Mouse (Mus musculus) urinary bladder, postnatal 10 days (tissue): ENCODE results near the gene 6430628N08Rik.

ENCODE experiments used
- DNase-seq: peaks from one replicate; pipeline ENCODE4 v3.0.0; 2022; ENCODE audit warnings: low spot score

The 6430628N08Rik gene

DNA sequence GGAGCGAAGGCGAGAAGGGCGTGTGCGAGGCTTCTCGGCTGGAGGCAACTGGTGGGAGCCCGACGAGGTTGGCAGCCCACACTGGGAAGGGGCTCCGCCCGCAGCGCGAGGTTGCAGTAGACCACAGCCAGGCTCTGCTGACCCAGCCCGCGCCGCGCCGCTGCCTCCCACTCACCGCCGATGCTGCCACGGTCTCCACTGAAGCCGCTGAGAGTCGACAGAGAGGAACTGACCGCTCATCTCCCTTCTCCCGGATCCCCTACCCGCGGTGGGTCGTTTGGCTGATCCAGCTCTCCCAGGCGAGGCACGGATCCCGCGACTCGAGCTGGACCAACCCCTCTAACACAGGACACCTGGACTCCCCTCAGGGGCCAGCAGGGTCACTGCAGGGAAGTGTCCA lies at the start of gene 6430628N08Rik:
6430628N08Rik (plus strand) TSS at position 113 of the 400 bp plus-strand sequence.
- DNase-seq = no peak

GRCm38 (mm10) chr4:115840842-115841241 lies 49.6 kb upstream of the 6430628N08Rik start:
- no peak for DNase-seq

- DNase-seq = no peak
Observed at GRCm38 (mm10) chr4:115846656-115847055, 43.8 kb upstream of the 6430628N08Rik start.

DNA sequence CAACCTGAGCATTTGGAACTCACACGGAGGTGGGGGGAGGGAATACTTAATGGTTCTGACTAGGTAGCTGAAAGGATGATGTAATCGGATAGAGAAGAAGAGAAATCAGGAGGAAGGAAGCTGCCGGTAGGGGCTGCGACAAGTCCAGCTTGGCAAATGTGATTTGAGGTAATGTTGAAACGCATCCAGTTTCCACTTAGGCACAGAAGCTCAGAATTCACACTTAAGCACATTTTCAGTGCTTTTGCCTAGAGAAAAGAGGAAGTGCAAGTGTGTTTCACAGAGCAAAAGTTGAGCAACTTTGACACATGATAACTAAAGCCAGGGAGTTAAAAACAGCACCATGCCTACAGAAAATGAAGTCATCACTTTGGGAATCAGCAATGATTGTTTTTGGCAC lies 43.1 kb upstream of the 6430628N08Rik start:
- DNase-seq = no peak

DNA sequence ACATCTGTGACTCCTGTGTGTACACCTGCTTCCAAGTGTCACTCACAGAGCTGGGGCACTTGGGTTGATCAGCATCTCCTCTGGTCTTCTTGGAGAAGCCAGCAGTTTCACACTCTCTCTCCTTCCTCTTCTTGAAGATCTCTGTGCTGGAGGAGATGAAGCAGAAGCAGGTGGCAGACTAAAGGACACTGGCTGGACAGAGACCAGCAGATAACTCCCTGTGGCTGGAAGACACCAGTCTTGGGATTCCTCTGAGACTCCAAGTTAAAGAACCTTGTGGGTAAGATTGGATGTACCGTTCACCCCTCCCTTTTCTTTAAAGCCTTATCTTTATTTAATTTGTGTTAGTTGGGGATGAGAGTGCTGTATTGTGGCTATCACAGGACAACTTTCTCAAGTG lies 42.4 kb upstream of the 6430628N08Rik start:
- DNase-seq = no peak

DNA sequence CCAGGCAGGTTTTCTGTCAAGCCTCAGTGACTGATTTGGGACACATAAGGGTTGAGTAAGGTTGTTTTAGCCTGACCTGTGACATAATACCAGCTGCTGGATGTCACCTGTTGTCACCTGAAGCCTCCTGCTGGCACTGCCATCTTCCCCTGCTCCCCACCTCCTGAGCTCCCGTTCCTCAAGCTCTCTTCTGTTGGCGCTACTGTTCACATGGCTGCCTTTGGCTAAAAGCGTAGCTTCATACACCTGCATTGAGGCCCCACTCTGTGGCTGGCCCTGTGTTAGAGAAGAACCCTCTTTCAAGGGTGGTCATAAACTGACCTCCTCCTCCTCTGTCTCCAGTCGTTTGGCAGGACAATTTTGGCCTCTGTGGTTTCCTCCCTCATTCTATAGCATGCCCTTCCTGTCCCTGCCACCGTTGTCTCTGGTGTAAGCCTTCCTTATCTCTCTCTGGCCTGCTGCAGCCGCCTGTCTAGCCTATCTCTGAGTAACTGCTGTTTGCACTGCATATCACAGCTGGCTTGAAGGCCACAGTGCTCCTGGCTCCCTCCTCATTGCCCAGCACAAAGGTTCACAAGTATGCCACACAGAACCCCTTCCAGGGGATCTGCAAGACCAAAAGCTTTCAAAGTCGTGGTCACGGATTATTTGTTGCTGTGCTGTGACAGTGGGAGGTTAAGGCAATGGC lies 41.3 kb upstream of the 6430628N08Rik start:
- no peak for DNase-seq

GRCm38 (mm10) chr4:115850111-115850510 lies 40.4 kb upstream of the 6430628N08Rik start:
- DNase-seq = no peak

GRCm38 (mm10) chr4:115850631-115851030 lies 39.8 kb upstream of the 6430628N08Rik start:
- DNase-seq = no peak

DNA sequence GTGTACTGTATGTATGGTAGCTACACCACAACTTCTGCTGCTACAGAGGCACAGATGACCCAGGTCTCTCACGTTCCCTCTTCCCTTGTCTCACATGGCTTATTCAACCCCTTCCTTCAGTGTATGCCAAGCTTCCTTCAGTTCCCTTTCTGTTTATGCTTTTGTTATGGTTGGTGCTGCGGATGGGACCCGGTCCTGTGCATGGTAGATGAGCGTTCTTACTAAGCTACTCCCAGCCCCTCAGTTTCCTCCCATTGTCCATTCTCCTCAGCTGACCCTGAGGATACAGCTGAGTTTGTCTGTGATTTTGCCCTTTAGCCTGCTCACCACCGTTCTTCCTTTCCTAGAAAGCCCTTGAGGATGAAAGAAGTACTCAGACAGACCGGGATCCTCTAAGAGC lies 38.9 kb upstream of the 6430628N08Rik start:
- no peak for DNase-seq

- DNase-seq = no peak
Observed at GRCm38 (mm10) chr4:115855100-115855499, 35.4 kb upstream of the 6430628N08Rik start.

GRCm38 (mm10) chr4:115855609-115856008 lies 34.9 kb upstream of the 6430628N08Rik start:
- no peak for DNase-seq

DNA sequence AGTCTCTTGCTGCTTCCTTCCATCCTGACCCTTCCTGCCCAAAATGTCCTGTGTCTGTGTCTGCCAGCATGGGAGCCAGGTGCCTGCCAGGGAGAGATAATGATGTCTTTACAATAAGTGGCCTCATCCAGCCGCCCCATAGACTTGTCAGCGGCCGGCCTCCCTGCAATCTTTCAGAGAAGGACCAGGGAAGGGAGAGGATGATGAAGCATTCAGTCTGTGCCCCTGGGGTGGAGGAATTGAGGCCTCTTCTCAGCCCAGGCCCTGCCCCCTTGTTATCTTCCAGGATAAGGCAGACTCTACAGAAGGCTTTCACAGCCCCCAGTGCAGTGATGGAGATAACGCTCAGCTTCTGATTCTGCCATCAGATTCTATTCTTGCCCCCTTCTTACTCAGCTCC lies 34.2 kb upstream of the 6430628N08Rik start:
- DNase-seq = no peak

DNA sequence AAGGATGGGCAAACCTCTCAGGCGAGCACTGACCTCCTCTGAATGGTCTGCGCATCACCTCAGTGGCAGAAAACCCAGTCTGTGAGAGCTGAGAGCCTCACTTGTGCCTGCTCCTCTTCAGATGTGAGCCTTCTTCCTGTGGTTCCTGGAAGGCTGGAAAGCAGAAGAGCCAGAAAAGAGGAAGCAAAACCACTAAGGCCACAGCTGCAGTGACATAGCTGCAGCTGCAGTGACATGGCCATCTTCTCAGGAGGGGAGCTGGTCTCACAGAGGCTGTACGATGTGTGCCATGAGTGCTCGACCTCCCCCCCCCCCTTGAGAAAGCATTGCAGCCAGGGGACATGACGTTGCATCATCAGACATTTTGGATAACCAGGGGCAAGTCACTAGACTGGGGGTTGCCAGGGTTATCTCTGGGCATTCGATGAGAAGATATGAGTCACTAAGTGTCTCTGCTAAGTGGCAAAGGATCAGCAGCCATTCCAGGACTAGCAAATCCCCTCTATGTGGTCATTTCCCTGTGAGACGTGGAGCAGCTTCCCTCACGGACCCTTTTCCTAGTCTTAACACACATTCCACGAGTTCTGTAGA lies 33.1 kb upstream of the 6430628N08Rik start:
- DNase-seq = no peak

DNA sequence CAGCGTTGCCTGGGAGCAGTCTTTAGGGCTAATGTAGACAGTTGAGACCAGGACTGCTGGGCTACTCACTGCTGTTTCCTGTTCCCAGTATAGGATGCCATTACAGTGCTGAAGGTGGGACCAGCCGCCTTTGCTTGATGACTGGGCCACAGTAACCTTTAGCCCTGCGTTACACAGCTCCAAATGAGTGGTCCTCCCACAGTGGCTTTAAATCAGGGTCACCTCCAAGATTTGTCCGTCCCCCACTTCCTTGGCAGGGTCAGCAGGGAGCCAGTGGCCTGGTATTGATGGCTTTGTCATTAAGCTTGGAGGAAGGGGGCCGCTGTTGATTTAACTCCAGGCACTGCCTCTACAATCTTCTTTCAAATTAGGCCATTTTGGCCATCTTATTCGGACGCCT lies 27.1 kb upstream of the 6430628N08Rik start:
- DNase-seq = no peak

DNA sequence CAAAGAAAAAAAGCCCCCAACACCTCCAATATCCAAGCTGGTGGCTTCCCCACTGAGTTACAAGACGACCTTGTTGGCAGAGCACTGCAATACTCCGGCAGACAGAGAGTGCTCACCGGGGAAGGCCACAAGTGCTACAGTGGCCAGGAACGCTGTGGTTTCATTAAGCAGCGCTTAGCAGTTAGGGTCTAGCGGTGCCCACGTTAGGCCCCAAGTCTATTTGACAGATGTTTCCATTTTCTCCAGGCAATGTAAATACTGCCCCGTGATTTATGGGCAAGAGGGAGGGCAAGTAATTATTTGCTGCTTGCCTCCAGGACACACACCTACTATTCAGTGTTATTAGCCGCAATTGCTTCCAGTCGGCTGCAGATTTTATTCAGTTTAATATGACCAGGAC lies 26.6 kb upstream of the 6430628N08Rik start:
- DNase-seq = no peak

DNA sequence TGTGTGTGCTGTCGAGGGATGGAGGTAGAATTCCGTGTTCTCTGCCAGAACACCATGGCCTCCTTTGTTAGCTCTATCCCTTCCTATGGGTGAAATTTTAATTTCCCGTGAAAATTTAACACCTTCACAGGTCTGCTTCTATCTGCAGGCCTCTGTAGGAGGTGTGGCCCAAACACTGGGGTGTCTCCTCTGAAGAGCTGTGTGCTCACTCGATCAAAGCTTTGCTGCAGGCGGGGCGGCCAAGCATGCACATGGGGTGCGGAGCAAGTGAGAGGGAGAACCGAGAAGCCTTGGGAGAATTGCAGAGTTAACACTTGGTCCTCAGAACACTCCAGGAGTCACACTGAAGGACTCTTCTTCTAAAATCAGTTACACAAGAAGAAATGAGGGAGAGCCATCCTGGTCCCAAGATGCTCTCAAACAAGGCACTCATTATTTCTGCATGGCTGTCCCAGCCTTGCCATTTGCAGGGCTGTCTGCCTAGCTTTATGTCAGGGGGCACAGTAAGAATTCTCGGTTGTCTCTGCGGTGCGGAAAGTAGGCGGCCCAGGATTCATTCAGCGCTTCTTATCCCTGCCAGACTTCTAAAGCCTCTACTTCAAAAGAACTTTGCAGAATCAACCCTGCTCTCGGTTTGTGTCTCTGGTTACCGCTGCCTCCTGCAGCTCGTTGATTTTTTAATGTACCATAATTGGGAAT lies 20.8 kb upstream of the 6430628N08Rik start:
- no peak for DNase-seq

DNA sequence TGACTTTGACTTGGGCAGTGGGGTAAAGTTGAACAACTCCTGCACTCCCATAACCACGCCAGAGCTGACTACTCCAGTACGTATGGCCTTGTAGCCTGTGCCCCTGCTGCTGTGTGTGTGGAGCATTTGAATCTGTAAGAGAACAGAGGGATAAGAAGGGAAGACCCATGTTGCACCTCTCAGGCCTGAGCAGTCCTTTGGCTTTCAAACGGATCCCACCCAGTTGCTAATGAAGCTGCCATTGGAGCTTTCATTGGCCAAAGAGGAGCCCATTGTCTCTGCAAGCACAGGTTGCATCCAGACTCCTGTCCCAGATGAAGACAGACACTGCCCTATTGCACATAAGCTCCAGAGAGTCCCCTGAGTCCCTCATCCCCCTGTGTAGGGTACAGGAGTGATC lies 17.2 kb upstream of the 6430628N08Rik start:
- DNase-seq = no peak

GRCm38 (mm10) chr4:115878216-115878678 lies 12.2 kb upstream of the 6430628N08Rik start:
- DNase-seq = no peak

DNA sequence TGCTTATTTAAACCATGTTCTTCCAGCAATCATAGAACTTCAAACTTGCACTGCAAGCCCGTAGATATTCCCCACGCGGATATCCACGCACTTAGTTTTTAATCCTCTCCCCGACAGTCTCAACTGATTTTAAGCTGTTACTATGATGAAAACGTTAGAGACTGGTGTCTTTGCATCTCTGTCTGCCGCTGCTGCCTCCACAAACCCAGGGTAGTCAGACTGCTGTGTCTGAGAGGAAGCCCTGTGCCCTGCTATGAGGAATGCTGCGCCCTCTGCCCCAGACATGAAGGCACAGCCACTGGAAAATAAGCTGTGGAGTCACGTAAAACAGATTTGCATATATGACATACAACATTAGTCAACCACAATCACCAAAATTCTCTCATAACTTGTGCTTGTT lies 11.6 kb upstream of the 6430628N08Rik start:
- no peak for DNase-seq

DNA sequence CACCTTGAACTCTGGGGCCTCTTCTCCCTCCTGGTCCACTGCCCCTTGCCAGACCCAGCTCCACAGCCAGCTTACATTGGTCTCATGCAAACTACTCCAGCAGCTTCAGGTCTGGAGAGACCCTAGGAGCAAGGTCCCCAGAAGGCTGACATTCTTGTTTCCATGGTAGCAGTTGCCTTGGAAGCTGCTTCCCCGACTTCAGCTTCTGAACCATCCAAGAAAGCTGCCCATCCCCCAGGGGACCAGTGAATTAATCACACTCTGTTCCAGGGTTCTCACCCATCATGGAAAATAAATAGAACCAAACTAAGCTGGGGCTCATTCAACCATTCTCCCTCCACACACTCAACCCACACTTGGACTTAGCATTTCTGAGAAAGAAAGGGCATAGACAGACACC lies 9.3 kb upstream of the 6430628N08Rik start:
- DNase-seq = no peak

DNA sequence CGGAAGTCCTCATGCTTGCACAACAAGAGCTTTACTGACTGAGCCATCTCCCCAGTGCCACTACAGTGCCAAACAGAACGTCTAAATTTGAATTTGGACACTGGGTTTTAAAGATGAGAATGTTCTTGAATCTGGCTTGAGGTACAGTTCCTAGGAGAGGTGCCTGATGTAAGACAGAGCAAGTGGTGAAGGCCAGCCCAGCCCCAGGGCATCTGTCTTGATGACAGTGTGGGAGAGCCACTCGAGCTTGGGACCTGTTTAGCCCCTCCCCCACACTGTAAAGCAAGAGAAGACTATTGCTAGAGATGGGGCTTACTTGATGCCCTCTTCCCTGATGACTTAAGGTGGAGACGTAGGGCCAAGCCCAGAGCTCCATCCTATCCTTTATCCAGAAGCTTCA lies 8.3 kb upstream of the 6430628N08Rik start:
- no peak for DNase-seq

GRCm38 (mm10) chr4:115884022-115884421 lies 6.4 kb upstream of the 6430628N08Rik start, which contains the start of gene Kncn:
TSS of gene Kncn (plus strand) at chr4:115884400.
- no peak for DNase-seq

- no peak for DNase-seq
Observed at GRCm38 (mm10) chr4:115885846-115886245, 4.6 kb upstream of the 6430628N08Rik start.
